Mouse (Mus musculus) stomach, embryonic 16.5 days (tissue): ENCODE results near the gene Crb2. TPM values are rescaled to one million over a fixed set of nuclear protein-coding genes. Genes with fewer than 3 reads are reported as not detected.

Experiments used
- ATAC-seq: fragments of 200-750 bp; cut with Nextera tagmentation; 2 replicates; pipeline ENCODE4 v1.8.0; 2017; ENCODE audit warnings: moderate number of reproducible peaks, moderate TSS enrichment; ENCODE audit not compliant: insufficient read depth, low FRiP score
- H3K27ac ChIP-seq: fragments of 300-500 bp; sonication (generic); 2 replicates; pipeline ENCODE4 v1.5.1; 2014; ENCODE audit warnings: low read length
- H3K27me3 ChIP-seq: fragments of 300-500 bp; sonication (generic); 2 replicates; pipeline ENCODE4 v1.6.1; 2014; ENCODE audit warnings: low read length, control low read depth, mixed read lengths; ENCODE audit not compliant: control insufficient read depth, insufficient read depth
- H3K36me3 ChIP-seq: fragments of 300-500 bp; sonication (generic); 2 replicates; pipeline ENCODE4 v1.6.1; 2014; ENCODE audit warnings: low read length; ENCODE audit not compliant: control insufficient read depth, insufficient read depth
- H3K4me1 ChIP-seq: fragments of 300-500 bp; sonication (generic); 2 replicates; pipeline ENCODE4 v1.6.1; 2014; ENCODE audit warnings: low read length, control low read depth, mixed read lengths; ENCODE audit not compliant: control insufficient read depth, insufficient read depth
- H3K4me2 ChIP-seq: fragments of 300-500 bp; sonication (generic); 2 replicates; pipeline ENCODE4 v1.6.1; 2014; ENCODE audit warnings: low read depth, low read length, mixed read lengths
- H3K4me3 ChIP-seq: fragments of 300-500 bp; sonication (generic); replicated peaks from 2 replicates; pipeline ENCODE4 v1.5.1; 2014; ENCODE audit warnings: mild to moderate bottlenecking, low read length
- H3K9ac ChIP-seq: fragments of 300-500 bp; sonication (generic); 2 replicates; pipeline ENCODE4 v1.6.1; 2014; ENCODE audit warnings: low read length
- H3K9me3 ChIP-seq: fragments of 300-500 bp; sonication (generic); replicated peaks from 2 replicates; pipeline ENCODE4 v1.6.1; 2016; ENCODE audit warnings: low read length, control low read depth; ENCODE audit not compliant: control insufficient read depth
- WGBS: fragments of 180-500 bp; shearing (Covaris S2); extraction: QIAGEN DNeasy Blood & Tissue Kit; methylation state at CpG from one replicate; pipeline ENCODE4 v1.1.7; 2014; 5-methylcytosine and 5-hydroxymethylcytosine counted together
- polyA plus RNA-seq: library from polyadenylated mRNA; unstranded; fragments of >200 nt; fragmentation: Nextera tagmentation; extraction: Ambion mirVana; gene quantifications from 2 replicates; pipeline ENCODE4 v1.2.1, GENCODE M21; 2015

The Crb2 gene
- polyA plus RNA-seq, 1 experiment from 2014 or later, result 1.7 TPM

- Histone ChIP-seq H3K27me3 (no peaks in the 10 kb centered on the region), H3K9me3 (no peaks in the 10 kb centered on the region), H3K4me3 (peak overlapping the region; percentile 27), H3K36me3 (no peaks in the 10 kb centered on the region), H3K4me1 (peaks cover 16% of the 10 kb centered on the region; the same call in 1 of the 2 replicates), H3K4me2 (peak overlapping the region; percentile 43), H3K27ac (no peak overlapping the region), H3K9ac (peak overlapping the region; percentile 60)
- ATAC-seq, result no peak
- 21% methylated on average over 20 of the region's 20 CpGs for WGBS
Measured at GRCm38 (mm10) chr2:37776611-37777411, 762 bp downstream of the Crb2 start.

DNA sequence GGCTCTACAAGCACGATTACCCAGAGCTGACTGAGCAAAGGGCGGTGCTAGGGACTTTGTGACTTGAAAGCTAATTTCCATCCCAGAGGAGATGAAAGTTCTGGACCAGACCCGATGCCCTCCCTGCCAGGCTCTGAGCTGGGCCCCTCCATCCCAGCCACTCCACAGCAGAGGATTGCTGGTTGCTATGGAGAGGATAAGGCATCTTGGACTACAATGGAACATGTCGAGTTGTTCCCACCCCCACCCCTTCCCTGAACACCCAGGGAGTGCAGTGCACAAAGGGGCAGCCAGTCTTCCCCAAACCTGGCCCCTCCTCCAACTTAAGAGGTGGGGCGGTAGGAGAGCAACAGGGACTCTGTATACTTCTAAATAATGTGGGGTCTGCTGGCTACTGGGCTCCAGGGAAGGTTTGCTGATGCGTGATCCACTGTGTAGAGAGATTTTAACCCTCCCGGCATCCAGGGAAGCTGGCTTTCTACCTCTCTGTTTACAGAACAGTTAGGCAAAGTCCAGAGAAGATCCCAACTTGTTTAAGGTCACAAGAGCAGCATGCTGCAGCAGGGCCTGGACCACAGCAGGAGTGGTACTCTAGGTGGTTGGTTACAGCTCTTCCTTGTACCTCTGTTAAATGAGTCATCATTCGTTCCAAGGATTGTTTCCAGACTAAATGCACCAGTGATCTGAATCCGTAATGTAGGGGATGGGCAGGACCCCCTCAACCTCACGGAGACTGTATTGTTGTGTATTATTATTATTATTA, 2.1 kb downstream of the Crb2 start:
- H3K9me3 ChIP-seq, result no peaks in the 10 kb centered on the region
- H3K9ac ChIP-seq, result no peak overlapping the region
- no peak overlapping the region for H3K4me2 ChIP-seq
- no peaks in the 10 kb centered on the region for H3K27me3 ChIP-seq
- H3K4me3 ChIP-seq, result no peak overlapping the region
- H3K4me1 ChIP-seq, result peaks cover 16% of the 10 kb centered on the region; the same call in 1 of the 2 replicates
- no peak overlapping the region for H3K27ac ChIP-seq
- WGBS, result 40% methylated on average over 10 of the region's 10 CpGs
- no peak for ATAC-seq
- no peaks in the 10 kb centered on the region for H3K36me3 ChIP-seq

DNA sequence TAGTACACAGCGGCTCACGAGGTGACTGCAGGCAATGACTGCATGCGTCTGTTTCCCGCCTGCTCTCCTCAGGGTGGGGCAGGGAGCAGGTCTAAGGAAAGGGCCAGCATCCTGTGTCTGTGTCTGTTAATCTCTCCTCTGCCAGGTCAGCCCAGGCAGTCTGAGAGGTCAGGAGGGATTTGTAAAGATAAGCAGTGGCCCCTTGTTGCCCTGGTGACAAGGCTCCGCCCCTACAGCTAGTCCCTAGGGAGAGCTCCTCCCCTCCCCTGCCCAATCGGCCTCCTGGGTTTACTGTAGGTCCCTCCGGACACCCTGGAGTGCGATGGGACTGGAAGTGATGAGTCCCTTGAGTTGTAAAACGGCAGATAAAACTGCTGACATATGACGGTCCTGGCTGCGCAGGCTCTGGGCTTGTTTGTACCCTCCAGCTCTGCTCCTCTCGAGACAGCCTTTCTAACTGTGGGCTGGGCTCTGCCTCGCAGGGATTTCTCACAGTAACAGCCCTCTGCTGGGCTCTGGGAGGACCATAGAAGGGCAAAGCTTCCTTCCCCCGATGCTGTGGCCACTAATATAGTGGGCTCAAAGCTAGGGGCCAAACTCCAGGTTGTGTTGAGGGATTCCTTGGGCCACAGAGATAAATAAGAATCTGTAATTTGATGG, 4.4 kb downstream of the Crb2 start:
- peak overlapping the region; percentile 59 for H3K9ac ChIP-seq
- H3K36me3 ChIP-seq, result no peaks in the 10 kb centered on the region
- peak overlapping the region; percentile 50 for H3K4me2 ChIP-seq
- H3K27me3 ChIP-seq, result no peaks in the 10 kb centered on the region
- H3K4me3 ChIP-seq, result peak overlapping the region; percentile 29
- peaks cover 16% of the 10 kb centered on the region; the same call in 1 of the 2 replicates for H3K4me1 ChIP-seq
- peak; percentile 59 for ATAC-seq
- WGBS, result 3% methylated on average over 14 of the region's 14 CpGs
- H3K27ac ChIP-seq, result 0 out of 2 replicates have a peak overlapping the region, but pooled peaks have one; percentile 40
- no peaks in the 10 kb centered on the region for H3K9me3 ChIP-seq

GRCm38 (mm10) chr2:37781421-37781820, 5.4 kb downstream of the Crb2 start:
- no peak overlapping the region for H3K4me2 ChIP-seq
- H3K36me3 ChIP-seq, result no peaks in the 10 kb centered on the region
- peaks cover 6% of the 10 kb centered on the region for H3K27me3 ChIP-seq
- 46% methylated on average over 3 of the region's 3 CpGs for WGBS
- H3K4me3 ChIP-seq, result no peak overlapping the region
- H3K9me3 ChIP-seq, result no peaks in the 10 kb centered on the region
- H3K27ac ChIP-seq, result no peak overlapping the region
- H3K9ac ChIP-seq, result no peak overlapping the region
- peaks cover 11% of the 10 kb centered on the region; the same call in 1 of the 2 replicates for H3K4me1 ChIP-seq
- ATAC-seq, result no peak

DNA sequence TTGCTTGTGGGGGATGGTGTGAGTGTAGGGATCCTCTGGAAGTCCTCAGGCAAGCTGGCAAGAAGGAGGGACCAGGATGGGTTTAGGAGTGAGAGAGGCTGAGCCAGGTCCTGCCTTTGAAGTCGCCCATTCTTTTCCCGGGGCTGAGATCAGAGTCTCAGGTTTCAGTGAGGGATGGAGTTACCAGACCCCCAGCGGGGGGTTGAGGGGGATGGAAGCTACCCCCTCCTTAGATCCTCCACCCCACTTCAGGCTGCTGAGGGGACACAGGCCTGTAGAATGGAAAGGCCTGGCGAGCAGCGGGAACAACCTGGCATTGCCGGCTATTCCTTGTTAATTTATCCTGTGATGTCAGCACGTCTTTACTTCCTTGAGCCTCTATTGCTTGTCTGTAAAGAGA, 6.0 kb downstream of the Crb2 start:
- Histone ChIP-seq H3K4me1 (peaks cover 11% of the 10 kb centered on the region; the same call in 1 of the 2 replicates), H3K9me3 (no peaks in the 10 kb centered on the region), H3K36me3 (no peaks in the 10 kb centered on the region), H3K4me2 (no peak overlapping the region), H3K4me3 (no peak overlapping the region), H3K9ac (no peak overlapping the region), H3K27ac (no peak overlapping the region), H3K27me3 (peaks cover 8% of the 10 kb centered on the region)
- WGBS, result 38% methylated on average over 7 of the region's 7 CpGs
- ATAC-seq, result no peak

- Histone ChIP-seq H3K36me3 (no peaks in the 10 kb centered on the region), H3K27ac (no peak overlapping the region), H3K9me3 (no peaks in the 10 kb centered on the region), H3K27me3 (peaks cover 8% of the 10 kb centered on the region), H3K4me2 (no peak overlapping the region), H3K4me1 (peaks cover 11% of the 10 kb centered on the region; the same call in 1 of the 2 replicates), H3K9ac (no peak overlapping the region), H3K4me3 (no peak overlapping the region)
- 59% methylated on average over 5 of the region's 5 CpGs for WGBS
- ATAC-seq, result peak; percentile 26; the same call in 1 of the 2 replicates
Measured at GRCm38 (mm10) chr2:37784473-37784872, 8.4 kb downstream of the Crb2 start.

GRCm38 (mm10) chr2:37786461-37786860, 10.4 kb downstream of the Crb2 start:
- Histone ChIP-seq H3K36me3 (no peaks in the 10 kb centered on the region), H3K27ac (no peak overlapping the region), H3K4me2 (peak overlapping the region; percentile 56), H3K4me1 (no peaks in the 10 kb centered on the region), H3K9ac (no peak overlapping the region), H3K4me3 (peak overlapping the region; percentile 41), H3K9me3 (no peaks in the 10 kb centered on the region), H3K27me3 (peaks cover 8% of the 10 kb centered on the region)
- no peak for ATAC-seq
- 25% methylated on average over 52 of the region's 52 CpGs for WGBS

DNA sequence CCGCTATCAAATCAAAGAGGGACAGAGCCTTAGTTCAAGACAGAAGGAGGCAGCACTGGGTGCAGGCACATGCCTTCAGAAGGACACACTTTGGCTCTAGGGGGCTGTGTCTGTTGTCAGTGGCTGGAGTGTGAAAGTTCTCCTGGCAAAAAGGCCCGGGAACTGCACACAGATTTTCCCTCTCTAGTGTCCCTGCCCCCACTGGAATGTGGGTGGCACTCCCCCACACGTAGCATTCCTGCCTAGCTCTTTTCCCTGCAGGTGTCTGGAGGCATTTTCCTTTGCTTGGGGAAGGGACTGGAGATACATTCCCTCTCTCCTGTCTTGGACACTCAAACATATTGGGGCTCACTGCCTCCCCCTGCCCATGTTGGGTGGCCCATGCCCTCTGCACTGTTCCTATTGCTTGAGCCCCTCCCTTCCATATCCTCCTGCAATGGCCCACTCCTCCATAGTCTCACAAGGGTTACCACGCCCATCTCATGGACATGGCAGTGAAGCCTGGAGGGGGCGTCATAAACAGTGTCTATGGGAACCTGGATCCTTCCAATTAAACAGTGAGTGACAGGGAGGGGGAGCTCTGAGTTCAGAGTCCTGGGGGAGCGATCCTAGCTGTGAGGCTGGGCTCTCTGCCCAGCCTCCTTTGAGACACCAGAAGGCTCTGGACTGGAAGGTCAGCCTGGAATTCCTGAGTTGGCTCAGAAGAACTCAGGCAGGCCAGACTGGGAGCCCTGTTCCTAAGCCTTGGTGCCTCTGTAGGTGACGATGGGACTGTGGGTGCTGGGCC, 12.3 kb downstream of the Crb2 start:
- Histone ChIP-seq H3K4me3 (no peak overlapping the region), H3K4me1 (no peaks in the 10 kb centered on the region), H3K27me3 (peaks cover 19% of the 10 kb centered on the region), H3K27ac (no peak overlapping the region), H3K9me3 (no peaks in the 10 kb centered on the region), H3K9ac (no peak overlapping the region), H3K4me2 (no peak overlapping the region), H3K36me3 (no peaks in the 10 kb centered on the region)
- 54% methylated on average over 7 of the region's 7 CpGs for WGBS
- peak; percentile 9; the same call in 1 of the 2 replicates for ATAC-seq
